Mouse (Mus musculus) bone marrow, adult 2 months (tissue): ENCODE data around the gene Fam43a. TPM values are rescaled to one million over a fixed set of nuclear protein-coding genes. Genes with fewer than 3 reads are reported as not detected.

Experiments used
- H3K27ac ChIP-seq: fragments of 200-500 bp; 2 replicates; pipeline ENCODE4 v1.5.1; 2012; ENCODE audit warnings: low read depth, mild to moderate bottlenecking, control low read depth, inconsistent platforms, low read length; ENCODE audit not compliant: control insufficient read depth, poor library complexity, insufficient read depth
- H3K4me1 ChIP-seq: fragments of 200-500 bp; 2 replicates; pipeline ENCODE4 v1.6.1; 2011; ENCODE audit warnings: low read length; ENCODE audit not compliant: control insufficient read depth, insufficient read depth
- H3K4me3 ChIP-seq: fragments of 200-500 bp; replicated peaks from 2 replicates; pipeline ENCODE3; 2011; ENCODE audit warnings: mild to moderate bottlenecking, low read depth, low read length, control low read depth; ENCODE audit not compliant: control insufficient read depth
- CTCF ChIP-seq: fragments of 200-500 bp; IDR thresholded peaks from 2 replicates; pipeline ENCODE4 v1.5.1; 2011; ENCODE audit warnings: low read length, control low read depth; ENCODE audit not compliant: control insufficient read depth, insufficient read depth
- POLR2A ChIP-seq: fragments of 200-500 bp; IDR thresholded peaks from 2 replicates; pipeline ENCODE4 v1.6.1; 2011; ENCODE audit warnings: low read depth, mild to moderate bottlenecking, control low read depth, low read length, borderline replicate concordance; ENCODE audit not compliant: control insufficient read depth
- WGBS: fragments of 180-500 bp; shearing (Covaris S2); methylation state at CpG from one replicate; pipeline ENCODE4 v1.1.7; 2018; 5-methylcytosine and 5-hydroxymethylcytosine counted together
- polyA plus RNA-seq: library from polyadenylated mRNA; stranded (reverse); fragments of >200 nt; gene quantifications from 2 replicates; pipeline ENCODE4 v1.2.4, GENCODE M21; 2011; ENCODE audit warnings: low replicate concordance; ENCODE audit not compliant: missing spikeins, insufficient read depth, insufficient read length

The Fam43a gene
- polyA plus RNA-seq, 1 experiment, result 16.3 TPM

GRCm38 (mm10) chr16:30633906-30634746, 34.6 kb downstream of the Fam43a start:
- H3K27ac ChIP-seq, result no peak overlapping the region; the same call in 1 of the 2 replicates
- 70% methylated on average over 8 of the region's 8 CpGs for WGBS
- no peak overlapping the region for H3K4me3 ChIP-seq
- H3K4me1 ChIP-seq, result peaks cover 1% of the 10 kb centered on the region; the same call in 1 of the 2 replicates
- no peak for TF ChIP-seq POLR2A
- no peak for TF ChIP-seq CTCF

GRCm38 (mm10) chr16:30638586-30638985, 39.1 kb downstream of the Fam43a start:
- TF ChIP-seq POLR2A, result no peak
- TF ChIP-seq CTCF, result no peak
- no peak overlapping the region for H3K27ac ChIP-seq
- H3K4me1 ChIP-seq, result peaks cover 1% of the 10 kb centered on the region; the same call in 1 of the 2 replicates
- no peak overlapping the region for H3K4me3 ChIP-seq
- WGBS, result 88% methylated on average over 14 of the region's 14 CpGs

GRCm38 (mm10) chr16:30640591-30640990, 41.1 kb downstream of the Fam43a start:
- no peak overlapping the region for H3K4me3 ChIP-seq
- peaks cover 1% of the 10 kb centered on the region; the same call in 1 of the 2 replicates for H3K4me1 ChIP-seq
- WGBS, result 73% methylated on average over 2 of the region's 2 CpGs
- TF ChIP-seq CTCF (no peak), POLR2A (no peak)
- H3K27ac ChIP-seq, result no peak overlapping the region

GRCm38 (mm10) chr16:30641408-30641807, 41.9 kb downstream of the Fam43a start:
- TF ChIP-seq POLR2A (no peak), CTCF (no peak)
- H3K4me1 ChIP-seq, result peaks cover 1% of the 10 kb centered on the region; the same call in 1 of the 2 replicates
- H3K27ac ChIP-seq, result no peak overlapping the region
- WGBS, result 89% methylated on average over 4 of the region's 4 CpGs
- no peak overlapping the region for H3K4me3 ChIP-seq

GRCm38 (mm10) chr16:30642229-30642628, 42.7 kb downstream of the Fam43a start:
- Histone ChIP-seq H3K4me3 (no peak overlapping the region), H3K27ac (no peak overlapping the region), H3K4me1 (peaks cover 1% of the 10 kb centered on the region; the same call in 1 of the 2 replicates)
- TF ChIP-seq POLR2A (no peak), CTCF (peak; percentile 46; the same call in 1 of the 2 replicates)
- WGBS, result 74% methylated on average over 3 of the region's 3 CpGs

GRCm38 (mm10) chr16:30644981-30645380, 45.5 kb downstream of the Fam43a start:
- no peak for TF ChIP-seq POLR2A
- no peak for TF ChIP-seq CTCF
- no peaks in the 10 kb centered on the region for H3K4me1 ChIP-seq
- H3K27ac ChIP-seq, result no peak overlapping the region
- WGBS, result 90% methylated on average over 4 of the region's 4 CpGs
- H3K4me3 ChIP-seq, result no peak overlapping the region

GRCm38 (mm10) chr16:30645841-30646558, 46.5 kb downstream of the Fam43a start:
- H3K4me3 ChIP-seq, result no peak overlapping the region
- peak overlapping the region; percentile 21; the same call in 1 of the 2 replicates for H3K27ac ChIP-seq
- H3K4me1 ChIP-seq, result peaks cover 2% of the 10 kb centered on the region
- TF ChIP-seq CTCF, result no peak
- no peak for TF ChIP-seq POLR2A
- 39% methylated on average over 9 of the region's 9 CpGs for WGBS

- Histone ChIP-seq H3K4me3 (no peak overlapping the region), H3K4me1 (peaks cover 3% of the 10 kb centered on the region), H3K27ac (no peak overlapping the region)
- TF ChIP-seq POLR2A (no peak), CTCF (no peak)
- 78% methylated on average over 3 of the region's 3 CpGs for WGBS
Measured at GRCm38 (mm10) chr16:30646856-30647255, 47.3 kb downstream of the Fam43a start.
